Mouse (Mus musculus) macrophage (primary cell): Measurements from ENCODE around the gene Usp24. TPM values are rescaled to one million over a fixed set of nuclear protein-coding genes. Genes with fewer than 3 reads are reported as not detected.

Experiments used
- H3K27ac ChIP-seq: fragments of 350-480 bp; formaldehyde crosslinking; 2 replicates; pipeline ENCODE4 v1.9.0; 2021
- H3K36me3 ChIP-seq: fragments of 350-480 bp; formaldehyde crosslinking; 2 replicates; pipeline ENCODE4 v1.9.0; 2021; ENCODE audit errors: inconsistent target
- H3K4me3 ChIP-seq: fragments of 350-480 bp; formaldehyde crosslinking; 2 replicates; pipeline ENCODE4 v1.9.0; 2021; ENCODE audit errors: inconsistent target
- H3K79me2 ChIP-seq: fragments of 350-480 bp; formaldehyde crosslinking; 2 replicates; pipeline ENCODE4 v1.9.0; 2021; ENCODE audit errors: inconsistent target
- WGBS: methylation state at CpG from one replicate; pipeline ENCODE4 v1.1.7; 2026; ENCODE audit warnings: inconsistent platforms; ENCODE audit not compliant: missing documents; 5-methylcytosine and 5-hydroxymethylcytosine counted together
- polyA plus RNA-seq: library from polyadenylated mRNA; stranded (reverse); fragments of 250-400 nt; gene quantifications from 3 replicates; pipeline ENCODE4 v1.2.4, GENCODE M21; 2018; ENCODE audit warnings: inconsistent platforms

Usp24 gene
- polyA plus RNA-seq, 1 experiment from 2014 or later, result 18.5 TPM

DNA sequence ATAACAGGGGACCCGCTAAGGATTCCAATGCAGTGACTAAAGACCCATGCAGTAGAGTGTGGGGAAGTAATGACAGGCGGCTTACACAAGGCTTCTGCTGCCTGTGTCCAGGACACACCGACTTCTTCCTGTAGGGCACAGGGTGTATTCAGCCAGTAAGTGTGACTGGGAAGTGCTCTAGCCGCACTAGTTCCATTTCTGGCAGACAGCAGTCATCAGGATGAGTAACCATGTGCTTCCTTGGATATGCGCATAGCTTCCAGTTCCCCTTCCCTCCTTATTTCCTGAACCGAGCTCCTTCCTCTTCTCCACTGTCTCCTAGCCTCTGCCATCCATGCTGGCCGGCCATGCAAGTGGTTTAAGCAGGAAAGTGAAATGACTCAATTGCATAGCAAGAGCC lies 113.1 kb downstream of the Usp24 start:
- Histone ChIP-seq H3K4me3 (no peak overlapping the region), H3K27ac (0 out of 2 replicates have a peak overlapping the region, but pooled peaks have one; percentile 2), H3K79me2 (no peaks in the 10 kb centered on the region), H3K36me3 (peaks cover 50% of the 10 kb centered on the region)
- WGBS, result 69% methylated on average over 7 of the region's 7 CpGs

DNA sequence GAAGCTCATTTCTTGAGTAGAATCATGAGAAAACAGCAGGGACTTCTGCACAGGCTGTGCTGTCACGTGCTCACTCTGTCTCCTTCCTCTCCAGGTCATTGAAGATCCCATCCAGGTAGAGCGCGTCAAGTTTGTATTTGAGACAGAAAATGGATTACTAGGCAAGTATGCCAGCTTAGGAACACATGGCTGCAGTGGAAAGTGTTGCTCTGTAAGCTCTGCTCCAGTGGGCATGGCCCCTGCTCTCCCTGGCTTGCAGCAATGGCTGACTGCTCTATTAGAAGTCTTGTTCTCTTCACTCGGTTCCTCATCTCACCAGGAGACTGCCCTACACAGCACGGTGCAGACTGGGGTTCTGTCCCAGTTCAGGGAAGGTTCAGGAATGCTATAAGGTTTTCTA lies 114.4 kb downstream of the Usp24 start:
- no peaks in the 10 kb centered on the region for H3K79me2 ChIP-seq
- peaks cover 46% of the 10 kb centered on the region for H3K36me3 ChIP-seq
- H3K27ac ChIP-seq, result no peak overlapping the region
- WGBS, result 97% methylated on average over 5 of the region's 5 CpGs
- no peak overlapping the region for H3K4me3 ChIP-seq

DNA sequence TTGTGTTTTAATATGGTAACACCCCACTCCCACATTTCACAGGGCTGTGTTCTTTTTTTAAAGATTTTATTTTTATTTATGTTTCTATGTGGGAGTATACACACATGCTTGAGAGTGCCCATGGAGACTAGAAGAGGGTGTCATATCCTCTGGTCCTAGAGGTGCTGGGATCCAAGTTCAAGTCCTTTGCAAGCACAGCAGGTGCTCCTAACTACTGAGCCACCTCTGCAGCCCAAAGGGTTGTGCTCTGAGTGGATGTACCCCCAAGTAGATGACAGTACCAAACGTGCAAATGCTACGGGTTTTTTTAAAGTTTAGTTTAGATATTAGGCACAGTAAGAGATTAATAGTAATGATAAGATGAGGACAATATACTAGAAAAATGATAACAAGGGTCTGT lies 119.4 kb downstream of the Usp24 start:
- no peak overlapping the region for H3K4me3 ChIP-seq
- no peaks in the 10 kb centered on the region for H3K79me2 ChIP-seq
- H3K36me3 ChIP-seq, result peaks cover 66% of the 10 kb centered on the region
- H3K27ac ChIP-seq, result no peak overlapping the region
- 95% methylated on average over 2 of the region's 2 CpGs for WGBS

DNA sequence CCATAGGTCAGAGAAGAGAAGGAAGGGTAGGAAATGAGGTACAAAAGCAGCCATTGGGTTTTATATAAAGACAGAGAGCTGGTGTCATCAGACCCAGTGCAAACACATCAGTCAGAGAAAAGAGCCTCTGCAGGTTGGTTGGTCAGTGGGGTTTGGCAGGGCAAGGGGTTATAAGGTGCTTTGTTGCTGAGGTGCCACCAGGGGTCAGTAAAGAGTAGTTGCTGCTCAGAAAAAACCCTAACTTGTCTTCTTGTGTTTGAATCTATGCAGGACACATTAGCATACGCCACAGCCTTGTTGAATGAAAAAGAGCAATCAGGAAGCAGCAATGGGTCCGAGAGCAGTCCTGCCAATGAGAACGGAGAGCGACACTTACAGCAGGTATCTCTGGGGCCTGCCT lies 120.5 kb downstream of the Usp24 start:
- 86% methylated on average over 4 of the region's 4 CpGs for WGBS
- peaks cover 67% of the 10 kb centered on the region for H3K36me3 ChIP-seq
- no peak overlapping the region for H3K27ac ChIP-seq
- H3K4me3 ChIP-seq, result no peak overlapping the region
- H3K79me2 ChIP-seq, result no peaks in the 10 kb centered on the region

DNA sequence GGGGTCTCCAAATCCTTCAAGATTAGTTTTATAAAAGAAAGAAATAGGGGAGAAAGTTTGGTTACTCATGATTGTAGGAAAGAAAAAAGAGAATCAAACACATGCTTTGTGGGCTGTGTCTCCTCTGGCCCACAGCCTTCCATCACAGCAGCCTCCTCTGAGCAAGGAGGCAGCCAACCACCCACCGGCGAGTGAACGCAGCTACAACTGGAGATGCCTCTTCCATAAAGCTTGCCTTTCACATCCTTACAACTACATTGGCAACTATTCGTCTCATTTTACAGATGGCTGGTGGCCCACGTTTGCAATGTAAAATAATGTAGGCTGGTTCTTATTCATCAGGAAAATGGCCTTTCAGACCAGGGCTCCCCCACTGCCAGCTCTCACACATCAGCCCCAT lies 121.2 kb downstream of the Usp24 start:
- Histone ChIP-seq H3K36me3 (peaks cover 62% of the 10 kb centered on the region), H3K4me3 (no peak overlapping the region), H3K27ac (no peak overlapping the region), H3K79me2 (no peaks in the 10 kb centered on the region)
- WGBS, result 98% methylated on average over 5 of the region's 5 CpGs

DNA sequence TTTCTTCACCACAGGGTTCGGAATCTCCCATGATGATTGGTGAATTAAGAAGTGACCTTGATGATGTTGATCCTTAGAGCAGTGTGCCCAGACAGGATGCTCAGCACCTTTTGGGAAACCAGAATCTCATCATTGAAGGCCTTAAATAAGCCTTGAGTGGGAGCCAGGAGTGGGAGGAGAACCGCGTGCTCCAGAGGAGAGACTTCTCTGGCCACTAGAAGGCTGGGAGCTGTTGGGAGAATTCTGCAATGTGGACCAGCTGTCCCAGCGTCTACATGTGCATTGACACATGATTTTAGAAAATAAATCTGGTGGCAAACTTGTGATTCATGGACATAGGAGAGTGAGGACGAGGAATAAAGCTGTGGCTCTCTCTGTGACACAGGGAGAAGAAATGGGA lies 122.8 kb downstream of the Usp24 start:
- Histone ChIP-seq H3K79me2 (no peaks in the 10 kb centered on the region), H3K4me3 (no peak overlapping the region), H3K36me3 (peaks cover 61% of the 10 kb centered on the region), H3K27ac (no peak overlapping the region)
- 100% methylated on average over 5 of the region's 5 CpGs for WGBS

DNA sequence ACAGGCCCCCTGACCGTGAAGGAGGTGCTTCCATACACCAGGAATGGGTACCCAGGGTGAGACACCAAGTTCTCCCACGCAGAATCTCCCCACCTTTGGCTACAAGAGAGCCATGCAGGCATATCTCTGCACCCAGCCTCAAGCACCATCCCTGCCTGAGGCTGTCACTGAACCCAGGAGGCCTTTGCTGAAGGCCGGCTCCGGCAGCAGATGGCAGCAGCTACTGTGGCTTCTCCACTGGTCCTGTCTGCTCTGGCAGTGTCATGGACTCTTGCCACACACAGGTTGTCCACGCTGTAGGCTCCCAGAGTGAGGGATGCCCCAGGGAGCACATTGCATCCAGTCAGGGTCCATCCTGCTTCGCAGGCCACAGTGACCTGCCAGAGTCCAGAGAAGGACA lies 127.2 kb downstream of the Usp24 start:
- WGBS, result 93% methylated on average over 6 of the region's 6 CpGs
- Histone ChIP-seq H3K36me3 (peaks cover 23% of the 10 kb centered on the region), H3K27ac (no peak overlapping the region), H3K4me3 (no peak overlapping the region), H3K79me2 (no peaks in the 10 kb centered on the region)

DNA sequence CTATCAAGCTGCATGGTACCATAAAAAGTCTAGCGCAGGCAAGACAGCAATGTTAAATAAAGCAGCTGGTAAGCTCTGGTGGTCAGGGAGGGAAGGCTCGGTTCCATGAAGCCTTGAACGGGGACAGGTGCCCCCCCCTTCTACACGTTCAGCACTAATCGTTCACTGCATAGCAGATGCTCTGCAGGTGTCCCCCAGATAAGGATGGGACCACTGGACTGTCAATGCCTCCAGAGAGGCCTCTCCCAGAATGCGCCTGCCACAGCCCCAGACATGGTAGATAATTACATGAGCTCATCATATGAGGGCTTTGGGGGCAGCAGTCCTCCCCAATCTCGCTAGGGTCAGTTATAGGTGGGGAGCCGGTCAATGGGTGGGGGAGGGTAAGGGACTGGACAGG lies 133.3 kb downstream of the Usp24 start:
- no peaks in the 10 kb centered on the region for H3K36me3 ChIP-seq
- no peaks in the 10 kb centered on the region for H3K79me2 ChIP-seq
- 92% methylated on average over 8 of the region's 8 CpGs for WGBS
- H3K4me3 ChIP-seq, result no peak overlapping the region
- no peak overlapping the region for H3K27ac ChIP-seq

DNA sequence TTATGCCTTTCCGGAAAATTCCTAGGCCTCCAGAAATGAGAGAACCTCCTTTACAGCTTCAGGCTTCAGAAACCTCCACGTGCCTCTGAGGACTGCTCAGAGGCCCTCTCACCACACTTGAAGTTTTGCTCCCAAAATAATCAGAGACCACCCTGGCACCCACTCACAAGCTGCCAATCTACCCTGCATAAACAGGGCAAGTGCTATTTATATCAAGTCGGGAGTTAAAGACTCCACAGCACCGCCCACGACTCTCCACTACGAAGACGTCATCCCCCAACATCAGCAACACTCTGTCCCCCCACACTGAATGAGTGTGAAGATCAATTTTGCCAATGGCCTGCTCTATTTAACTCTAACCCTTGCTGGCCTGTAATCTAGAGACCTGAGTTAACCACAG lies 136.4 kb downstream of the Usp24 start:
- Histone ChIP-seq H3K4me3 (no peak overlapping the region), H3K79me2 (no peaks in the 10 kb centered on the region), H3K27ac (no peak overlapping the region), H3K36me3 (no peaks in the 10 kb centered on the region)
- WGBS, result 90% methylated on average over 7 of the region's 7 CpGs

DNA sequence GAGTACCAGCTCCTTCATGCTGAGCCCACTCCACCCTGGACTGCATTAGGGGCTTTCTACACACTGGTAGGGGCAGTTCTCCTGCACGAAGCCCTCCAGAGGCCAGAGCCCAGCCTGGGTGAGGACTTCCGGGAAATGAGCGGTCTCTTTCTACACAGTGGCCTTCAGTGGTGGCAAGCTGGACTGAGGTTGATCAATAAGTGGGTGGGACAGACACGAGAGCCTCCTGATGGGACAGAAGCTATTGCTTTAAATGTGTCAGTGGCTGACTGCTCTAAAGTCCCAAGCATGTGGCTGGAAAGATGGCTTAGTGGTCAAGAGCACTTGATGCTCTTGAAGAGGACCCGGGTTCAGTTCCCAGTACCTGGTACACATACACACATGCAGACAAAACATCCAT lies 137.1 kb downstream of the Usp24 start:
- no peaks in the 10 kb centered on the region for H3K79me2 ChIP-seq
- WGBS, result 98% methylated on average over 5 of the region's 5 CpGs

DNA sequence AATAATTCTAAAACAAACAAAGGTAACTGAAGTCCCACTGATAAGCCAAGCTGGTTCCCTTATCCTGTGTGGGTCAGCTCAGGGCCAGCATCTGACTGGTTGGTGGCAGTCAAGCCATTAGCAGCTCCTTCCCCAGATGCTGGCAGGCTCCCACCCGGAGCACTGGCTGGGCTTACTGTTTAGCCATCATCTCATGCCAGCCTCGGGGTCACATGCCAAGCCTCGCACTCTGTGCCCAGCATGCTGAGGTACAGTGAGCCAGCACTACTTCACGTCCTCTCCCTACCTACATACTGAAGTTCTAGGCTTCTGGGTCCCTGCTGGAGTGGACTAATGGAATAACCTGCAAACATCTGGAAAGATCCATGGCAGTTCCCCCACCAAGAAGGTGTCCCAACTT lies 137.5 kb downstream of the Usp24 start:
- 90% methylated on average over 4 of the region's 4 CpGs for WGBS
- no peak overlapping the region for H3K4me3 ChIP-seq
- no peak overlapping the region for H3K27ac ChIP-seq

More for the DNA sequence above, 137.1 kb downstream of the Usp24 start:
- no peak overlapping the region for H3K27ac ChIP-seq
- no peaks in the 10 kb centered on the region for H3K36me3 ChIP-seq
- no peak overlapping the region for H3K4me3 ChIP-seq

DNA sequence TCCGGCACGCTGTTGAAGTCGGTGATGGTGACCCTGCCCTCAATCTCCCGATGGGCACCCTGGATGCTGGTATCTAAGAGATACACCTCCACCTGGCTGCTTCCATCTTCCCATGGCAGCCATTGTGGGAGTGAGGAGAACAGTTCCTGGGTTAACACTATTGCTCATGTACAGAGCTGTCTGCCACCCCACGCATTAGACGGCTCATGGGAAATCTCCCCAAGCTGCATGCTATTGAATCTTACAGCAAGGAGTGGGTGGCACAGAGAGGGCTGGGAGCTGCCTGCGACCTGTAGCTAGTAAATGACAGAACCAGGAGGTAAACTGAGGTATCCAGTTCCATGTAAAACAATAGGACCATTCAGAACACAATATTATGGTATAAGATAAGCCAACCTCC lies 138.5 kb downstream of the Usp24 start:
- Histone ChIP-seq H3K36me3 (no peaks in the 10 kb centered on the region), H3K79me2 (no peaks in the 10 kb centered on the region), H3K27ac (no peak overlapping the region), H3K4me3 (no peak overlapping the region)
- WGBS, result 93% methylated on average over 7 of the region's 7 CpGs

More for the DNA sequence above, 137.5 kb downstream of the Usp24 start:
- no peaks in the 10 kb centered on the region for H3K36me3 ChIP-seq
- H3K79me2 ChIP-seq, result no peaks in the 10 kb centered on the region

DNA sequence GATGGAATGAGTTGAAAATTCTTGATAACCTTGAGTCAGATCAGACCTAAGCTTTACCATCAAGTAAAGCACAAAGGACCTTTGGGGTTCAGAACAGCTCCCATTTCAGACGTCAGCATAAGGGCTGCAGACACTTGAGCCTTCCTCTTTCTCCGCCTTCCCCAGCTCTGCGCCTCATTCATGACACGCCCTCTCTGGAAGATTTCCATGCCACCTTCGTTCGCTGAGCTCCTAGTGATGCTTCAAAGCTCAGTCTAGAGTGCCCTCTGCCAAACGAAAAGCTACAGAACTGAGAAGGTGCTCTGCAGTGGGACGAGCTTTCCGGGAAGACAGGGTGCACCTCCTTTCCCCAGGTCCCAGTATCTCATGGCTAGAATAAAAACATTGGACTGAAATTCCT lies 146.0 kb downstream of the Usp24 start:
- H3K27ac ChIP-seq, result no peak overlapping the region
- H3K79me2 ChIP-seq, result no peaks in the 10 kb centered on the region
- H3K4me3 ChIP-seq, result no peak overlapping the region
- WGBS, result 71% methylated on average over 8 of the region's 9 CpGs
- H3K36me3 ChIP-seq, result no peaks in the 10 kb centered on the region

DNA sequence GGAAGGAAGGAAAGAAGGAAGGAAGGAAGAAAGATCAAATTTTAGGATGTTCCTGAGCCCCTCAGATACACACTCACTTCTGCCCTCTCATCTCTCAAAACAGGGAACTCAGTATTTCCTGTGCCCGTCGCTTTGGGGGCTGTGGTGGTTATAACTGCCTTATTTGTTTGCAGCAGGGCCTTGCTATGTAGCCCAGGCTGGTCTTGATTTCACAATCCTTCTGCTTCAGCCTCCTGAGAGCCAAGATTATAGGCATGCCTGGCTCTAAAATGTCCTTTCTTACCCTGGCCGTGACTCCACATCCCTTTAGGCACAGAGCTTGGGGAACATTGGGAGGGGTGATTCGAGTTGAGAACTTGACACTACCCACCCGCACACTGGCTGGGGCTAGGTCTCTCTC lies 146.5 kb downstream of the Usp24 start:
- Histone ChIP-seq H3K4me3 (no peak overlapping the region), H3K36me3 (no peaks in the 10 kb centered on the region)
- WGBS, result 49% methylated on average over 5 of the region's 5 CpGs

DNA sequence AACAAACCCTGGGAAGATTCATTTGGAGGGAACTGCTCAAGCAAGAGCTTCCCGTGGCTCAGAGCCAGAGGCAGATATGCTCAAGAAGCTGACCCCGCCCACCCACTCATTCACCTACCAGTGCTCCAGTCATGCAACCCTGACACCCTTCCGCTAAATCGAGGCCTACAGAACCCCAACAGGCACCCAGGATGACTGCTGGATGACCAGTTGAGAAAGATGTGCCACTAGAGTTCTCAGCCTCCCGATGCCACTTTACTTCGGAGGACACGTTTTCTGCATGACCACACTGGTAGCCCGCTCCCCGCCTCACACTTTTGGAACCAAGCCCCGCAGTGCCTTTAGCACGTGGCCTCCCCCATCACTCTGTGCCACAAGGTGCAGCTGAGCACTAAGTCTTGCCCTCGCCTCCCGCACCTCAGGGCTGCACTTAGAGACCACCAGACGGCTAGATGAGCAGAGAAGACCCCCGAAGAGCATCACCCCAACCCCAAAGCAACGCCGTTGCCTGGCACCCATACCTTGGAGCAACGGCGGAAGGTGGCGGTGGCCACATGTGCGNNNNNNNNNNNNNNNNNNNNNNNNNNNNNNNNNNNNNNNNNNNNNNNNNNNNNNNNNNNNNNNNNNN lies 147.3 kb downstream of the Usp24 start:
- Histone ChIP-seq H3K4me3 (no peak overlapping the region), H3K79me2 (no peaks in the 10 kb centered on the region), H3K36me3 (no peaks in the 10 kb centered on the region), H3K27ac (no peak overlapping the region)
- 55% methylated on average over 21 of the region's 21 CpGs for WGBS

More for the DNA sequence above, 146.5 kb downstream of the Usp24 start:
- H3K27ac ChIP-seq, result no peak overlapping the region
- H3K79me2 ChIP-seq, result no peaks in the 10 kb centered on the region
